Mouse (Mus musculus): ENCODE data around the gene Crhbp. TPM values are rescaled to one million over a fixed set of nuclear protein-coding genes. Genes with fewer than 3 reads are reported as not detected.

Gene Crhbp
- under 1 TPM in 1 of 2 experiments, not detected in 1; 0.40 TPM for total RNA-seq (2021)
- long read RNA-seq, experiment 1: 0 reads
- long read RNA-seq, experiment 2, partial matches to known transcripts: 0 of 1 reads
- long read RNA-seq, experiment 2, other reads (novel, unspliced or antisense): 0 of 1 reads

- no peak for DNase-seq
Observed at GRCm38 (mm10) chr13:95444824-95445223, at the start of gene Crhbp. Crhbp (minus strand) TSS chr13:95444924.

GRCm38 (mm10) chr13:95493296-95493695 is 48.6 kb upstream of the Crhbp start:
- DNase-seq: no peak

- no peak for DNase-seq
Observed at GRCm38 (mm10) chr13:95491327-95491726, 46.6 kb upstream of the Crhbp start.

- no peak for DNase-seq
Observed at GRCm38 (mm10) chr13:95484664-95485063, 39.9 kb upstream of the Crhbp start.

GRCm38 (mm10) chr13:95481428-95481827 is 36.7 kb upstream of the Crhbp start:
- DNase-seq: peak; percentile 74 to 78

- DNase-seq: no peak
Observed at GRCm38 (mm10) chr13:95478671-95479413, 34.1 kb upstream of the Crhbp start, which contains the start of gene S100z. S100z (minus strand) TSS chr13:95478721.

GRCm38 (mm10) chr13:95477173-95477572 is 32.4 kb upstream of the Crhbp start:
- no peak for DNase-seq

GRCm38 (mm10) chr13:95475124-95475523 is 30.4 kb upstream of the Crhbp start:
- no peak for DNase-seq

- DNase-seq: no peak
Observed at GRCm38 (mm10) chr13:95474294-95474693, 29.6 kb upstream of the Crhbp start.

- peak; percentile 11 to 28 for DNase-seq
Observed at GRCm38 (mm10) chr13:95470970-95471369, 26.2 kb upstream of the Crhbp start.

- peak in 1 of 2 experiments; percentile 11 for DNase-seq
Observed at GRCm38 (mm10) chr13:95451529-95451928, 6.8 kb upstream of the Crhbp start.

- DNase-seq: peak; percentile 49 to 52
Observed at GRCm38 (mm10) chr13:95450636-95451210, 6.0 kb upstream of the Crhbp start.

- DNase-seq: no peak
Observed at GRCm38 (mm10) chr13:95449730-95450129, 5.0 kb upstream of the Crhbp start.

GRCm38 (mm10) chr13:95444291-95444690 is 433 bp downstream of the Crhbp start:
- DNase-seq: no peak

- no peak for DNase-seq
Observed at GRCm38 (mm10) chr13:95443376-95444233, 1.1 kb downstream of the Crhbp start.

- no peak for DNase-seq
Observed at GRCm38 (mm10) chr13:95442901-95443300, 1.8 kb downstream of the Crhbp start.

- no peak for DNase-seq
Observed at GRCm38 (mm10) chr13:95439569-95439968, 5.2 kb downstream of the Crhbp start.

GRCm38 (mm10) chr13:95431760-95432159 is 13.0 kb downstream of the Crhbp start:
- no peak for DNase-seq

- DNase-seq: no peak
Observed at GRCm38 (mm10) chr13:95427499-95427898, 17.2 kb downstream of the Crhbp start.

- peak in 1 of 2 experiments; percentile 68 for DNase-seq
Observed at GRCm38 (mm10) chr13:95426421-95426820, 18.3 kb downstream of the Crhbp start.

GRCm38 (mm10) chr13:95425484-95425883 is 19.2 kb downstream of the Crhbp start:
- no peak for DNase-seq

GRCm38 (mm10) chr13:95424932-95425331 is 19.8 kb downstream of the Crhbp start:
- no peak for DNase-seq
